Mouse (Mus musculus): Measurements from ENCODE around the gene Cdh22.

Cdh22 gene

DNA sequence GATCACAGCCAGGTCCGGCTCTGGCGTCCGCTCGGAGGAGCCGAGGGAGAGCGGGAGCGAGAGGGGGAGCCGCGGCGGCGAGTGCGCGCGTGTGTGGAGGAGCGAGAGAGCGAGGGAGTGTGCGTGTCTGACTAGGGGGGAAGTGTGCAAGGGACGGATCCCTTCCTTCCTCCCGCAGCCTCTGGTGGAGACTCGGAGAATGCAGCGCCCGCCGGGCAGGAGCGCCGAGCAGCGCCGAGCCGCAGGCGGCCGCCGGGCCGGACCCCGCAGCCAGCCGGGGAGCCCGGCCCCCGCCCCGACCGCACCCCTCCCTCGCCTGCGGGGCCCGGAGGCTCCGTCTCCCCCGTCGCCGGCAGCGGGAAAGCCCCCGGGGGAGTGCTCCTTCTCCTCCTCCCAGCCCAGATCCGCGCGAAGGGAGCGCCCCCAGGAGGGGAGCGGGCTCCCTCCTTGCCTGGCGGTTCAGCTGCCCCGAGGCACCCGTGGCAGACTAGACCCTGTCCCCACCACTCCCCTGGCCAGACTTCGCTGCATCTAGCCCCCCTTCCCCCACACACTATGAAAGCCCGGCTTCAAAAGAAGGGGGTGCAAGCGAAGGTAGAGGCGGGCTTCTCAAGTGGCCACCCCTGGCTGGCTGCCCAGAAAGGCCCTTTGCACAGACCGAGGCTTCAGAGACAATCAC, at the start of gene Cdh22:
TSS of gene Cdh22 (minus strand) at position 241 of the 679 bp plus-strand sequence.
- DNase-seq (ENCODE audit: low spot score in 2 of 2), result peak; percentile 78 to 83

DNA sequence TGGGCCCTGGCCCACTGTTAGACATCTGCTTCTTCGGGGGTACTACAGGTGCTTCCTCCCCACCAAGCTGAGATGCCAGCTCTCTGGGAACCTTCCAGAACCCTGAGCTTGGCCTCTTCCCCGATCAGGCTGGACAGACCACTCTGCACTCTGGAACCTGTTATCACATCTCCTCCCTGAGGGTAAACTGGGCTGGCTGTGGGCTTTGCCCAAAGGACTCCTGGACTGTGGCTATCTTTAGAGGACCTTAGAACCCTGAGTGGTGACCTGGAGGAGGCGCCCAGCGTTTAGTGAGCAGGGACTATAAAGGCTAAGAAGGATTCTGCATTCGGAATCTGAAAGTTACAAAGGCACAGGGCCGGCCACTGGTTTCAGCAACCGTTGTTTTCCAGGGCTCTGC, 49.7 kb upstream of the Cdh22 start:
- no peak for DNase-seq (ENCODE audit: low spot score in 2 of 2)

DNA sequence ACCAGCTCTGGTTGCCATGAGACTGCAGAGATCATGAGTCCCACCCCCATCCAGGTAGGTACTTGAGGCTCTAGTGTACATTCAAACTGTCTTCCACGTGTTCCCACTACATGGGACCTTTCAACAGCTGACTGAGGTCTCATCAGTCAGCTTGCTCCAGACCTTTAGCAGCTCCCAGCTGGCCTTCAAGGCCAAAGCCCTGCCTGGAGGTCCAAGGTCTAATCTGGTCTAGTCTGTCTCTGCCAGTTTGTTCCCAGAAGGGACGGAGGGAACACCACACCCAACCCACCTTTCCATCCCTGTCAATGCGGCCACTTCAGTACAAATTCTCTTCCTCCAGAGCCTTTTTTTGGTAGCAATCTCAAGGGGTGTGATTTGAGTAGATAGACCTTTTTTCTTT, 49.0 kb upstream of the Cdh22 start:
- DNase-seq (ENCODE audit: low spot score in 2 of 2), result no peak

DNA sequence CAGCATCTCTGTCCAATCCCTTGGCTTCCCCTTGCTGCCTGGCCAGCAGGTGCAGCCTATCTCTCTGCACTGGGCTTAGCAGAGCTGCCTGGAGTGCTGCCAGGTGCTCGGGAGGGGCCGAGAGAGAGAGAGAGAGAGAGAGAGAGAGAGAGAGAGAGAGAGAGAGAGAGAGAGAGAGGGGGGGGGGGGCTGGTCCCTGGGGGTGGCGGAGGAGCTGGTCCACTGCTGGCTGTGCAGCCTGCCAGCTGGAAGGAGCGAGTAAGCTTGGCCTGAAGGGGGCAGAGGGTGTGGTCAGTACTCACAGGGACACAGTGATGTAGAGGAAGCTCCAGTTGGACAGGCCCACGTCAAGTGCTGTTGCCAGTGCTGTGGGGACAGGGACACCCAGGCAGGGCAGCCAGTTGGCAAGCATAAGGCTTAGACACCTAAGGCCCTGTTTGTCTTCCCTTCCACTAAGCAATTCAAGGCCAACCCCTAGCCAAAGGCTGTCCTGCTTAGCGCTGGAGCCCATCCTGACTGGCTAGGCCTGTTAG, 47.2 kb upstream of the Cdh22 start:
- DNase-seq (ENCODE audit: low spot score in 2 of 2), result no peak

DNA sequence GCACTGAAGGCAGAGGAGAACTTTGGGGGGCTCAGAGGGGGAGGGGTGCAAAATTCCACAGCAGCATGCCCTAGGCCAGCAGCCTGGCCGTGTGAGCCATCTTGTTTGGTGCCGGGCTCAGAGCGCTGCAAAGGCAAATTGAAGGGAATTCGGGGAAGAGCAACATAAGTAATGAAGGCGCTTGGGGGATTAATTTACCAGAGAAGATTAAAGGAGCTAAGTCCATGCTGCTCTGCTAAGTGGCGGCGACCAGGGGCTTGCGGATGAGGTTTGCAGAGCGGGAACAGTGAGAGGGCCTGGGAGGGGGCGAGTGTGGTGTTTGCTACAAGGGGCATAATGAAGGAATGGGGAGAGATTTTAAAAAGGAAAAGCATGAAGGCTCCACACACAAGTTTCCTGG, 44.7 kb upstream of the Cdh22 start:
- DNase-seq (ENCODE audit: low spot score in 2 of 2), result no peak

DNA sequence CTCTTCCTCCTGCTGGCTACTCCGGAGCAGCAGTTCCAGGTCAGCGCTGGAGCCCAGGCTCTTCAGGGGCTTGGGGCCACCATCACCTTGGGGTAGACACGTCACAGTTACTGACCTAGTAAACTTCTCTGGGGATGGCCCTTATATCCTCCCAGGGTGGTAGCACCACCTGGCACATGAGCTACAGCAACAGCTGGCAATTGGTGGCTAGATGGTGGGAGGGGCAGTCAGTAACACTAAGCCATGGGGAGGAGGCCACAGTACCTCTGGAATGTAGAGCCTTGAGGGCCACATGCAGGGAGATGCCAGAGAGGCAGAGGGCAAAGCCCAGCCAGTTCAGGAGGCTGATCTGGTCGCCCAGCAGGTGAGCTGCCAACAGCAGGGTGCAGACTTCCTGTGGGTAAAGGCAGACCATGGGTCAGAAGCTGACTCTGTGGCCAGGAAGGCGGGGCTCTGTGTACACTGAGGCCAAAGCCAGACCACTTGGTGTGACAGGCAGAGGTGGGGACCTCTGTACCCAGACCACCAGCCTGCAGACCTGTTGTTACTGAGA, 42.6 kb upstream of the Cdh22 start:
- DNase-seq (ENCODE audit: low spot score in 2 of 2), result no peak

DNA sequence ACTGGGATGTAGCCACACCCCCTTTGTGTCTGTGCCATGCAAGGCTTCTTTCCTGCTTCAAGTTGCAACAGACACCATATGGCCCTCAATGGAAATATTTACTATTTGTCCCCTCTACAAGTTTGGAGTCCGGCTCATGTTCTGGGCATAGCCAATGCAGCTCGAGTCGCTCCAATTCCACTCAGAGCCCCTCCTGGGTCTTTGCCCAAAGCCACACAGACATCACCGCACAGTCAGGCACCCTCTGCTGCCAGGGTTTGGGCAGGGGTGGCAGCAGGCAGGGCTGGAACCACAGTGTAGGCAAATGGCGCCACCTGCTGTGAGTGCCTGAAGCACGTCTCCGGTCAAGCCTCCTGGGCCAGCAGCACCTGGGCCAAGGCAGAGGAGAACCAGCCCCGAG, 41.2 kb upstream of the Cdh22 start:
- DNase-seq (ENCODE audit: low spot score in 2 of 2), result peak; percentile 86 to 90

DNA sequence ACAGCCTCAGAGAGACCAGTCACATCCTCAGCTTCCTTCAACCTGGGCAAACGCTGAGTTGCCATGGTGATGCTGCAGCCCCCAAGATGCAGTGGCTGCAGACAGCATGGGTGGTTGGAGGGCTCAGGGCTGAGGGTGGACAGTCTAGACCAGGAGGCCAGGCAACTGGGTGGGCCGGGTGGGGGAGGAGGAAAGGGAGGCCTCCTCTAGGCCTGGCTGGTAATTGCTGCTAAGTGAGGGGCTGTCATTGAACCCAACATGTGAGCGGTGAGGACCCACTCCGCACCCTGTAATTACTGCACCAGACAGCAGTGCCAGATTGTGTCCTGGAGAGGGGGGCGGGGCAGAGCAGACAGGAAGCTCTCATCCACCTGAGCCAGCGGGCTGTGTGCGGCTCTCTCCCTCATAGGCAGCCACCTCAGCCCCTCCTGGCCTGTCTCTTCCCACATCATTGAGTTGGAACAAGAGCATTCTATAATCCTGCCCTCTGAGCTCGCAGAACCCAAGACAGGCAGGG, 40.5 kb upstream of the Cdh22 start:
- DNase-seq (ENCODE audit: low spot score in 2 of 2), result peak in 1 of 2 experiments; percentile 60

DNA sequence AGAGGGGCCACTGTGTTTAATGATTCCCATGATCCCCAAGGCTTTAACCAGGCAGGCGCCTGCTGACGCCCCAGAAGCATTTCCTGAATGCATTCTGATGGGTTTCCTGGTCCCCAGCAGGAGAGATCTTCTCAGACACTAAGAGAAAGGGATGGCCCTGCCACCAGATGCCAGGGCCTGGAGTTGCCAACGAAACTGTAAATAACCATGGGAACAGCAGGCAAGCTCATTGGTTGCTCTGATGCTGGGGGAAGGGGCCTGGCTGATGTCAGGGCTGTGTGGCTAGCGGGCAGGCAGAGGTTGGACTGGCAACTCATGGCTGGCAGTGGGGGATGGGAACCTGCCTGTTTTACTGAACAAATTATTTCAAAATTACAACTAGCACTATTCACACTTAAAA, 38.9 kb upstream of the Cdh22 start:
- DNase-seq (ENCODE audit: low spot score in 2 of 2), result no peak

DNA sequence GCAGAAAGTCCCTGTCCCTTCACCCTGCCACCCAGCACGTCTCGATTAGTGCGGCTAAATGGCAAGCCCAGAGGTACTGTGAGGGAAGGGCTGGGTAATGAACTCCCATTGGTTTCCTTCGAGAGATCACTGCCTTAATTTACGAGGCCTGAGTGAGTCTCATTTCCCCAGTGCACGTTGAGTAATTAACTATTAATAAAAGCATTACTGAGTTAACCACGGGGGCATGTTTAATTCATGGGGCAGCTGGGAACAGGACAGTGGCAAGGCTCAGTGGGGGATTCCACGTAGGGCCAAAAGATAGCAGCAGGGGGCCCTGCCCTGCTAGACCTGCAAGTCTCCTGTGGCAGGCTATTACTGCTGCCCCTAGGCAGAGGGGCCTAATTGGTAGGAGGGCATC, 36.7 kb upstream of the Cdh22 start:
- DNase-seq (ENCODE audit: low spot score in 2 of 2), result no peak

DNA sequence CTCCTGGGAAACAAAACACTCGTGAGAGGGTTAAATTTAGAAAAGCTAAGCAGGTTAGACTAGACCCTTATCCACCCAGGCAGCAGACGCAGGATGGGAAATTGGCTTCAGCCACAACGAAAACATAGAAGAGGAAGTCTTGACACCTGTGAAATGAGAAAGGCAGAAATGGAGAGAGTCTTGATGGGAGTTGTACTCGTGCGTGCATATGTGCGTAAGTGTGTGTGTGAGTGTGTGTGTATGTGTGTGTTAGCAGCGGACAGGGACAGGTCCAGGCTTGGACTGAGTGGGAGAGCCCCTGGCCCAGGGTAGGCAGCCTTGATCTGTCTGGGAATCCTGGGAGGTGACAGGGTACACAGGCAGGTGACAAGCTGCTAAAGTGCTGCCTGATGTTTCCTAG, 36.2 kb upstream of the Cdh22 start:
- no peak for DNase-seq (ENCODE audit: low spot score in 2 of 2)

DNA sequence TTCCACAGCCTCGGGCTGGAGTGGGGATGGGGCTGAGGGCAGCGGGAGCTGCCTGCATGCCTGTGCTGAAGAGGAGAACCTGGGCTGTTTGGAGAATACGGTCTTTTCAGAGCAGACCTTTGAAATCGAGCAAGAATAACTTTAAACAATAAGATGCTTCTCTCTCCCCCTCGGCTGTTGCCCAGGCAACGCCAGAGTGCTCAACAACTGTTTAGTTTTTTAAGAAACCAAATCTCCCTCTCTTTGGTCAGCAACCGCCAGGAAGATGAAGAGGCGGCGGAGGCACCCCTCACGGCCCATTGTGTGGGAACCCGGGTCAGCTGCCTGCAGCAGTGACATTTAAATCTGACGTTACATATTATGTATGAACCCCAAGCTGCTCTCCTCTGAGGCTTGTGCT, 32.1 kb upstream of the Cdh22 start:
- peak in 1 of 2 experiments; percentile 42 for DNase-seq (ENCODE audit: low spot score in 2 of 2)

DNA sequence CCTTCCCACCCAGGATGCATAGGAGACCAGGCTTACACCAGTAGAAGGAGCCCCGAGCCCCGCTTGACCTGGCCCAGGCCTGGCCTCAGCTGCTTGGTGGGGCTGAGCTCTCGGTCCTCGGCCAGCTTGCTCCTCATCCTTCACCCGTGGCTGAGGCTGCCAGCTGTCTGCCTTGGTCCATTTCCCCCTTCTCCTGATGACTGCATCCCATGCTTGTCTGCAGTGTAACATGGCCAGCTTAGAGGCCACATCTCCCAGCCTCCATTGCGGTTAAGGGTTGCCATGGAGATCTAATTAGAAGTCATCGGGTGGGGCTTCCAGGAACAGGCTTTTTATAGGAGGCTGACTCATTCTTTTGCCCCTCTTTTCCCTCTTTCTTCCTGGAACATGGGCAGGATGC, 29.2 kb upstream of the Cdh22 start:
- DNase-seq (ENCODE audit: low spot score in 2 of 2), result no peak

DNA sequence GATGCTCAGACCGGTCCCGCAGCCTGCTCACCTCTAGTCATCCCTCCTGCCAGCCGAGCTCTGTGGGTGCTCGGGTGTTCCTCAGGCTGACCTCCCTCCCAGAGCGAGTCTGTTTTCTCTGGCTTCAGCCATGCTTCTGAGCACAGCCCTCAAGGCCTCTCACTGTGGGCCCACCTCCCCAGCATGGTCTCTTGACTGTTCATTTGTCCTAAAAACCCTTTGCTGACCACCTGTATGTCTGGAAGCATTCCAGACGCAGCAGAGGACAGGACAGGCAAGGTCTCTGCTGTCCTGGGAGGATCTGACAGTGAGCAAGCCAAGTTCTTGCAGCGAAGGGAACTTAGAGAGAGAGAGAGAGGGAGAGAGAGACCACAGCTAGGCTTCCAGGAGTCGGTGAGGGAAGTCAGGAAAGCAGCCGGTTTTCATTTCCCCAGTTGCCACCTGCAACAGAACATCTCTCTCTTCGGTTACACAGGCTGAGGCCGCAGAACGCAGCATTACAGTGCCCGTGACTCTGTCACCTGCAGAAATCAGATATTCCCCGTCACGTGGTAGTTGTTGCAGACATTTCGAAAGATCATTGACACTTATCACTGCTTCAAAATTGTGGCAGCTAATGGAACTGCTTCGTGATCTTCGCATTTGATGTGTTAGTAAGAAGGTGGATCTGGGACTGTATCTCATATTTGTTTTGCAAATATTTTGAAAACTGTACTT, 27.8 kb upstream of the Cdh22 start:
- DNase-seq (ENCODE audit: low spot score in 2 of 2), result no peak

DNA sequence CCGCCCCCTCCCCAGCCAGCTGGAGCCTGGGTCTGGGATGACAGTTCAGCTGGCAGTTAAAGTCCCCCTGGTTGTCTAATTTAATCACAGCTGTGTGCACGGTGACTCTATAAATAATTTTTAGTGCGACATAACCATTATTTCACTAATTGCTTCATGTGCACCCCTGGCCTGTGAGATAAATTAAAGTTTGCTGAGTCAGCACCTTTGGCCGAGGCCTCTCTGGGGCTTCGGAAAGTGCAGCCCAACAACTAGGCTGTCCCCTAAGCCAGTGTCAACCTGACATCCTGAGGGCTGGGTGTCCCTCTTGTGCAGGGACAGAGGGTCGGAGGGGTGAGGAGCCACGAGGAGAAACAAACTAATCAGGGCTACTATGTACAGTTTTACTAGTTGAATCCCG, 25.2 kb upstream of the Cdh22 start:
- no peak for DNase-seq (ENCODE audit: low spot score in 2 of 2)

DNA sequence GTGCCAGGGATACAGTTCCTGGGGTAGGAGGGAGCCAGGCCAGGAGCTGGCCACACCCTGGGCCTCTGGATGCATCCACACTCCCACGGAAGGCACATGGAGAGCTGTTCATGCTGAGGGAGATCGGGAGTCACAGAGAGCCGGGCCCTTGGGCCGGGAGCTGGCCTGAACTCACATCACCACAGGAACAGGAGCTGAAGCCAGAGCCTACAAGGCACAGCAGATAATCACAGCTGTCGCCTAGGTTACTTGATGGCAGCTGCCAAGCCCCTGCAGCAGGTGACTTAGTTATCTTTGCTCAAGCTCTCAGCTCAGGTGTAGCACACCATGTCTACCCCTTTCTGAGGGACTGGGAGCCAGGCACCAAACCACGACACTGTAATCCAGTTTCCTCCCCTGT, 23.7 kb upstream of the Cdh22 start:
- DNase-seq (ENCODE audit: low spot score in 2 of 2), result no peak

DNA sequence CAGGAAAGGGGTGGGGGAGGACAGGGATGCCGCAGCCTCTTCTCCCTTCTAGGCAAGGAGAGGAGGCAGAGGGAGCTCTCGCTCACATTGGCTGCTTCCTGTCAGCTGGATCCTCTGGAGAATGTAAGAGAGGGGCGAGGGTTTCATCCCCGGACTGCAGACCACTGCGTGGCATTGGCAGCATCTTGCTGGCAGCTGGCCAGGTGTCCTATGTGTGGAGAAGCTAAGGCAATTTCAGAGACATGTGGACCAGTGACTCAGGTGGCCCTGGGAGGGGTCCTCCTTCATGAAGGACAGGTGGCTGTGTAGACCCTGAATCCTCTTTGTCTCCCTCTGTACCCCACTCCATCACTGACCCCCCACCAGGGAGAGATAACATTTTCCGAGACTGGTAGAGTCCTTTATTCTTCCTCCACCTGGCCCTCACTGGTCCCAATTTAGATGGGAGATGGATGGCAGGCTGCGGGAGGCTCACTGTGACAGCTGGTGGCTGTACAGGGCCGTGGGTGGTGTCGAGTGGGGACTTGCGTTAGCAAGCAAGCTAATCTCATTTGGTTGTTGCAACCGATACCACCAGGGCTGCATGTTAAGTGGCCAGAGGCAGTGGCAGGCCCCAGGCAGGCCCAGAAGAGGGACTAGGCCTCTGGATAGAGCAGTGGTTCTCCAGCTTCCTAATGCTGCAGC, 22.6 kb upstream of the Cdh22 start:
- no peak for DNase-seq (ENCODE audit: low spot score in 2 of 2)

DNA sequence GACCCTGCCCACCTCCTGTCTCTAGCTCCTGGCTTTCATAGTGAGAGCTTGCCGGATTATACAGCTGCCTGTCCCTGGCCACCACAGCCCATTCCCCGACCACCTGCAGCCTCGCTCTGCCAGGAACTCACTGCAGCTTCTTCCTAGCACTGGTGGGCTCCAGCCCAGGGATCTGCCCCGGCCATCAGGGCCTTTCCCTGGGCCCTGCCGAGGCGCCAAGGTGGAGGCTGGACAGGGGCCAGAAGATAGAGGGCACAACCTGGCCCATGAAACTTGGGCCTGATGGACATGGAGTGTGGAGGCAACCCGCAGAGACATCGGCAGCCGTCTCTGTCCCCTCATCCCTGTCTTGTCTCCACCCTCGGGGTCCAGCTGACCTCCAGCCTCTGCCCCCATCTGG, 21.6 kb upstream of the Cdh22 start:
- DNase-seq (ENCODE audit: low spot score in 2 of 2), result no peak

DNA sequence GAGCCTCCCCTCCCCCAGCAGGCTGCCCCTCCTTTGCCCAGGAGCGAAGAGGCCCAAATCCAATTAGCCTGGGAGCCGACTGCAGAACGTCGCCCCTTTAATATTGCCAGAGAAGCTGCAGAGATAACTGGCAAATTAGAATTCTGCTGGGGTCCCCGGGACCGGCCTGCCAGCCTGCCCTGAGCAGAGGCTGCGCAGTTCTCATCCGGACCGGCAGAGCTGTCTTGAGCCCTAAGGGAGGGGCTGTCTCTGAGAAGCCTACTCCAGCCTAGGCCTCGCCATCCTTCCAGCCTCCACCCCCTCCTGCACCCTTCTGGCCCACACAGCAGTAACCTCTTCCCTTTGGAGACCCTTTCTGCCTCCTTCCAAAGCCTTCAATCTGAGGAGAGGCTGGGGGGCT, 19.2 kb upstream of the Cdh22 start:
- no peak for DNase-seq (ENCODE audit: low spot score in 2 of 2)

DNA sequence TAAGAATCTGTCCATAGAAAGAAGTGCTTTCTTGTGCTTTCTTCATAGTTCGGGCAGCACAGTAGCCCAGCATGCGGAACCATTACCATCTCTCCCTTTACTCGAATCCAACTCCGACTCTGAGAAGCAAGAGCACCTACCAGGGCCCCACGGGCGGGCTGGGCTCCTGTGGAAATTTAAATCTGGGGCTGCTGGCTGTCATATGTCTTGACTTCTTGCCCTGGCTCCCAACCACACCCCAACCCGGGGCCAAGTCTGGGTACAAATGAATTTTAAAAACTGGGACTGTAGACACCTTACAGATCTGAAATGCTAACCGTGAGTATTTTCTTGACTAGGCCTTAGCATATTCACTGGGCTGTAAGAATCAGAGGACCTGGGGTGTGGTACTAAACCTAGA, 18.6 kb upstream of the Cdh22 start:
- DNase-seq (ENCODE audit: low spot score in 2 of 2), result no peak

DNA sequence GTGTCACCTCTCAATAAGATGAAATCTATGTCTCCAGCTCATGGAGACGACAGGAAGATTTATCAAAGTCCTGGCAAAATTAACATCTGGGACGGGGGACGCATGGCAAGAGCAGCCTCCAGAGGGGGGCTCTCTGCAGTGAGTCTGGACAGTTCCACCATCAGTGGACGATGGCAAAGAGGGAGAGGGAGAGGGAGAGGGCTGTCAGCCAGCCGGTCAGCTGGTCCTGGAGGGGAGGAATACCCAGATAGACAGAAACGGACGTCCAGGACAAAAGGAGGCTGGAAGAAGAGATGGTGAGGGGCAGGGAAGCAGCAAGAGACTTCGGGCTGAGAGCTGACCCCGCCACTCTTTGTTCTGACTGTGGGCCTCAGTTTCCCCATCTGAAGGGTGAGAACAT, 18.1 kb upstream of the Cdh22 start:
- no peak for DNase-seq (ENCODE audit: low spot score in 2 of 2)

DNA sequence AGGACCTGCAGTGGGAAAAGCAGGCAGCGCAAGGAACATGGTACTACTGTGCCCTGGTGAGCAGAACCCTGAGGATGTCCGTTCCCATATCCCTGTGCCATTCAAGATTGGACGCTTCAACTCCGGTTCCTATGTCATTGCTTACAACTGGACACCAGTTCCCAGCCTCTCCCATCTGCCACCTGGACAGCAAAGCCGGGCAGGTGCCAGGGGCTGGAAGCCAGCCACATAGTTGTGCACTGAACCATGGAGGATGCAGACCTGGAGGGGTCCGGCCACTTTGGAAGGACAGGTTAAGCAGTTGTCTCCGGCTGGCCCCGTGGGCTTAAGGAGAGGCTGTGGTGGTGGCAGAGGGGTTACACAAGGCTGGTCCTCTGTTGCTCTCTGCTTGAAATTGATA, 17.7 kb upstream of the Cdh22 start:
- DNase-seq (ENCODE audit: low spot score in 2 of 2), result no peak
